Mouse (Mus musculus) midbrain, embryonic 11.5 days (tissue): Measurements from ENCODE around the gene Scamp2. TPM values are rescaled to one million over a fixed set of nuclear protein-coding genes. Genes with fewer than 3 reads are reported as not detected.

ENCODE experiments used
- ATAC-seq: fragments of 200-750 bp; cut with Nextera tagmentation; 2 replicates; pipeline ENCODE4 v1.8.0; 2017; ENCODE audit warnings: moderate TSS enrichment, moderate library complexity; ENCODE audit not compliant: low FRiP score
- DNase-seq: peaks from one replicate; pipeline ENCODE4 v3.0.0; 2015; ENCODE audit warnings: low spot score; ENCODE audit errors: missing footprints
- H3K27ac ChIP-seq: fragments of 300-500 bp; sonication (generic); 2 replicates; pipeline ENCODE4 v1.5.1; 2014; ENCODE audit warnings: low read depth, low read length
- H3K27me3 ChIP-seq: fragments of 300-500 bp; sonication (generic); 2 replicates; pipeline ENCODE4 v1.6.1; 2014; ENCODE audit warnings: mild to moderate bottlenecking, low read length, moderate library complexity, mixed read lengths; ENCODE audit not compliant: control insufficient read depth, insufficient read depth
- H3K36me3 ChIP-seq: fragments of 300-500 bp; sonication (generic); 2 replicates; pipeline ENCODE4 v1.6.1; 2014; ENCODE audit warnings: mild to moderate bottlenecking, low read length, moderate library complexity, mixed read lengths; ENCODE audit not compliant: control insufficient read depth, insufficient read depth
- H3K4me1 ChIP-seq: fragments of 300-500 bp; sonication (generic); 2 replicates; pipeline ENCODE4 v1.6.1; 2014; ENCODE audit warnings: low read length; ENCODE audit not compliant: control insufficient read depth, insufficient read depth
- H3K4me2 ChIP-seq: fragments of 300-500 bp; sonication (generic); 2 replicates; pipeline ENCODE4 v1.6.1; 2014; ENCODE audit warnings: mild to moderate bottlenecking, moderate library complexity
- H3K4me3 ChIP-seq: fragments of 300-500 bp; sonication (generic); 2 replicates; pipeline ENCODE4 v1.5.1; 2014; ENCODE audit warnings: low read depth, low read length
- H3K9ac ChIP-seq: fragments of 300-500 bp; sonication (generic); 2 replicates; pipeline ENCODE4 v1.6.1; 2014; ENCODE audit warnings: low read length
- H3K9me3 ChIP-seq: fragments of 300-500 bp; sonication (generic); 2 replicates; pipeline ENCODE4 v1.6.1; 2016; ENCODE audit warnings: low read length; ENCODE audit not compliant: control insufficient read depth
- WGBS: fragments of 180-500 bp; shearing (Covaris S2); extraction: QIAGEN DNeasy Blood & Tissue Kit; methylation state at CpG from one replicate; pipeline ENCODE4 v1.1.7; 2014; 5-methylcytosine and 5-hydroxymethylcytosine counted together
- polyA plus RNA-seq: library from polyadenylated mRNA; unstranded; fragments of >200 nt; fragmentation: Nextera tagmentation; extraction: Ambion mirVana; gene quantifications from 2 replicates; pipeline ENCODE4 v1.2.1, GENCODE M21; 2014

Gene Scamp2
- polyA plus RNA-seq, 1 experiment from 2014 or later, result 58.2 TPM

GRCm38 (mm10) chr9:57547287-57547686, 13.5 kb upstream of the Scamp2 start:
- no peaks in the 10 kb centered on the region for H3K27me3 ChIP-seq
- H3K9ac ChIP-seq, result no peak overlapping the region
- ATAC-seq (no peak), DNase-seq (no peak)
- H3K4me1 ChIP-seq, result peaks cover 3% of the 10 kb centered on the region; the same call in 1 of the 2 replicates
- H3K4me2 ChIP-seq, result no peak overlapping the region
- 83% methylated on average over 5 of the region's 5 CpGs for WGBS
- H3K27ac ChIP-seq, result no peak overlapping the region
- H3K4me3 ChIP-seq, result no peak overlapping the region
- H3K36me3 ChIP-seq, result peaks cover 22% of the 10 kb centered on the region
- H3K9me3 ChIP-seq, result no peaks in the 10 kb centered on the region

DNA sequence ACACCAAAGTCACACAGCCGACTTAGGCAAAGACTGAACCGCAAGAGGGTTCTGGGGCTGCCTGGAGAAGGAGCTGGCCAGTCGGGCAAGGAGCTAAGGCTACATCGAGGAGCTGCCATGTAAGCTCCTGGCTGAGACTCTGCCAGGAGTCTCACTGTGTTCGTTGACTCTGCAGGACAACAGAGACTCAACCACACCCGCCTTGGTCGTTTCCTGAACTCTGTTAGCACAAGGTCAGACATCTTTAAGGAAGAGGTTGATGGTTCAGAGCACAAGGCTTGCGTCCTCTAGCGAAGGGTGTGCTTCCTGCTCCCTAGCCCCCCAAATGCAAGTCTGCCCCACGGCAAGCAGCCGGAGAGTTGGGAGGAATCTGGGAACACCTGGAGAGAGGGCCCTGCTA, 12.9 kb upstream of the Scamp2 start:
- ATAC-seq, result no peak
- no peak for DNase-seq
- H3K4me2 ChIP-seq, result no peak overlapping the region
- no peaks in the 10 kb centered on the region for H3K27me3 ChIP-seq
- peaks cover 22% of the 10 kb centered on the region for H3K36me3 ChIP-seq
- no peak overlapping the region for H3K9ac ChIP-seq
- 90% methylated on average over 11 of the region's 11 CpGs for WGBS
- H3K27ac ChIP-seq, result no peak overlapping the region
- no peak overlapping the region for H3K4me3 ChIP-seq
- H3K9me3 ChIP-seq, result no peaks in the 10 kb centered on the region
- peaks cover 3% of the 10 kb centered on the region; the same call in 1 of the 2 replicates for H3K4me1 ChIP-seq

GRCm38 (mm10) chr9:57549186-57549585, 11.6 kb upstream of the Scamp2 start:
- no peak for ATAC-seq
- peaks cover 3% of the 10 kb centered on the region; the same call in 1 of the 2 replicates for H3K4me1 ChIP-seq
- H3K36me3 ChIP-seq, result peaks cover 16% of the 10 kb centered on the region
- no peak for DNase-seq
- H3K27me3 ChIP-seq, result no peaks in the 10 kb centered on the region
- H3K4me3 ChIP-seq, result no peak overlapping the region
- WGBS, result 99% methylated on average over 4 of the region's 4 CpGs
- no peak overlapping the region for H3K27ac ChIP-seq
- H3K9ac ChIP-seq, result no peak overlapping the region
- H3K4me2 ChIP-seq, result no peak overlapping the region
- no peaks in the 10 kb centered on the region for H3K9me3 ChIP-seq

- ATAC-seq (no peak), DNase-seq (no peak)
- Histone ChIP-seq H3K27me3 (no peaks in the 10 kb centered on the region), H3K9ac (no peak overlapping the region), H3K9me3 (no peaks in the 10 kb centered on the region), H3K4me1 (peaks cover 3% of the 10 kb centered on the region; the same call in 1 of the 2 replicates), H3K36me3 (peaks cover 13% of the 10 kb centered on the region), H3K4me3 (no peak overlapping the region), H3K4me2 (no peak overlapping the region), H3K27ac (no peak overlapping the region)
- WGBS, result 89% methylated on average over 11 of the region's 11 CpGs
These were observed 10.4 kb upstream of the Scamp2 start for GRCm38 (mm10) chr9:57550126-57550862.

GRCm38 (mm10) chr9:57552139-57552887, 8.4 kb upstream of the Scamp2 start, which contains the start of gene Mpi:
Gene Mpi (minus strand): TSS chr9:57552763.
- H3K4me3 ChIP-seq, result peak within 1 kb of the TSS; percentile 73
- peaks cover 13% of the 10 kb centered on the region for H3K36me3 ChIP-seq
- peak; percentile 77 for ATAC-seq
- 3% methylated on average over 28 of the region's 28 CpGs for WGBS
- H3K27me3 ChIP-seq, result no peaks in the 10 kb centered on the region
- peak within 1 kb of the TSS; percentile 67 for H3K4me2 ChIP-seq
- no peak within 1 kb of the TSS for H3K27ac ChIP-seq
- DNase-seq, result peak; percentile 98
- H3K4me1 ChIP-seq, result peaks cover 3% of the 10 kb centered on the region; the same call in 1 of the 2 replicates
- H3K9me3 ChIP-seq, result no peaks in the 10 kb centered on the region
- H3K9ac ChIP-seq, result peak within 1 kb of the TSS; percentile 76

DNA sequence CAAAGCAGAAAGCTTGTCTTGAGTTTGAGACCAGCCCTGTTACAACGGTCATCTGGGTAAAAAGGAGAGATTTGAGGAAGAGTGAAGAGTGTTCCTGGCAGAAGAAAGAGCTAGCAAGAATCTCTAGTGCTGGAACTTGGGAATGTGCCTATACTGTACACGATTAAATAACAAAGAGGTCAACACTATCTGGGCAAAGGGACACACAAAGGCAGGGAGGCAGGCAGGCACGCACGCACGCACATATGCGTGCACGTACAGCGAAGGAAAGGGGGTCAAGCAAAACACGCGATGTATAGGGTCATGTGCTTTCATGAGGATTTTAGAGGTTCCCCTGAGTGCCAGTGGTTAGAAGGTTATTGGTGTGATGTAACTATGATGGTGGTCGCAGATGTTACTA, 7.6 kb upstream of the Scamp2 start:
- Histone ChIP-seq H3K27ac (no peak overlapping the region), H3K4me1 (peaks cover 3% of the 10 kb centered on the region; the same call in 1 of the 2 replicates), H3K27me3 (no peaks in the 10 kb centered on the region), H3K36me3 (peaks cover 13% of the 10 kb centered on the region), H3K4me2 (no peak overlapping the region), H3K4me3 (no peak overlapping the region), H3K9ac (no peak overlapping the region), H3K9me3 (no peaks in the 10 kb centered on the region)
- DNase-seq (no peak), ATAC-seq (no peak)
- 68% methylated on average over 11 of the region's 11 CpGs for WGBS

GRCm38 (mm10) chr9:57554753-57555152, 6.0 kb upstream of the Scamp2 start:
- no peak overlapping the region for H3K27ac ChIP-seq
- peaks cover 5% of the 10 kb centered on the region for H3K36me3 ChIP-seq
- WGBS, result 44% methylated on average over 3 of the region's 3 CpGs
- peaks cover 3% of the 10 kb centered on the region; the same call in 1 of the 2 replicates for H3K4me1 ChIP-seq
- no peak for DNase-seq
- no peak for ATAC-seq
- H3K27me3 ChIP-seq, result no peaks in the 10 kb centered on the region
- no peak overlapping the region for H3K9ac ChIP-seq
- H3K4me2 ChIP-seq, result no peak overlapping the region
- H3K4me3 ChIP-seq, result no peak overlapping the region
- H3K9me3 ChIP-seq, result no peaks in the 10 kb centered on the region

DNA sequence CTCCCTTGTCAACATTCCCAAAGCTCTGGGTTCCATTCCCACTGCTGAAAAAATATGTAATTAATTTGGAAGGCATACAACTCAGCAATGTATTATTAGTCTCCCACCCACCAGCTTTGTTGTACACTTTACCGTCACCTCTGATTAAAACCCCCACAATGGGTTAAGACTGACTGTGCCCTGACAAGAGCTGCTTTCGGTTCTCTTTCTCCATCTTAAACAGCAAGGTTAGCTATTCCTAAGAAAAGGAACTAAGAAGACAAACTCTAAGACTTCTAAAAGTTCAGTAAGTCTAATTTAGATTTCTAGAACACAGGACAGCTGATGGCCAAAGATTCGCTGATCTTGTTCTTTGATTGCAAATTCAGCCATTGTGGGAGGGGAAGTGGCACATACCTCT, 3.5 kb upstream of the Scamp2 start:
- H3K27me3 ChIP-seq, result no peaks in the 10 kb centered on the region
- H3K9ac ChIP-seq, result no peak overlapping the region
- H3K36me3 ChIP-seq, result no peaks in the 10 kb centered on the region
- 68% methylated on average over 3 of the region's 3 CpGs for WGBS
- no peak overlapping the region for H3K4me3 ChIP-seq
- DNase-seq (no peak), ATAC-seq (no peak)
- no peak overlapping the region for H3K4me2 ChIP-seq
- peaks cover 8% of the 10 kb centered on the region for H3K4me1 ChIP-seq
- H3K9me3 ChIP-seq, result no peaks in the 10 kb centered on the region
- H3K27ac ChIP-seq, result no peak overlapping the region

GRCm38 (mm10) chr9:57558625-57559024, 2.1 kb upstream of the Scamp2 start:
- peaks cover 8% of the 10 kb centered on the region for H3K4me1 ChIP-seq
- 81% methylated on average over 4 of the region's 4 CpGs for WGBS

More at GRCm38 (mm10) chr9:57558625-57559024, 2.1 kb upstream of the Scamp2 start:
- no peaks in the 10 kb centered on the region for H3K36me3 ChIP-seq
- H3K27me3 ChIP-seq, result no peaks in the 10 kb centered on the region
- no peak overlapping the region for H3K27ac ChIP-seq
- no peak for DNase-seq
- no peak overlapping the region for H3K4me3 ChIP-seq
- H3K9ac ChIP-seq, result no peak overlapping the region
- H3K4me2 ChIP-seq, result no peak overlapping the region
- no peak for ATAC-seq
- no peaks in the 10 kb centered on the region for H3K9me3 ChIP-seq
